Mouse (Mus musculus) lung, embryonic 15.5 days (tissue): Measurements from ENCODE around the gene Eps8. TPM values are rescaled to one million over a fixed set of nuclear protein-coding genes. Genes with fewer than 3 reads are reported as not detected.

Experiments
- ATAC-seq: fragments of 200-750 bp; cut with Nextera tagmentation; 2 replicates; pipeline ENCODE4 v1.8.0; 2017; ENCODE audit warnings: moderate number of reproducible peaks, borderline replicate concordance; ENCODE audit not compliant: low FRiP score, low TSS enrichment; ENCODE audit errors: extremely low read depth
- H3K27ac ChIP-seq: fragments of 300-500 bp; sonication (generic); 2 replicates; pipeline ENCODE4 v1.5.1; 2015; ENCODE audit warnings: moderate library complexity, mild to moderate bottlenecking, inconsistent platforms
- H3K27me3 ChIP-seq: fragments of 300-500 bp; sonication (generic); 2 replicates; pipeline ENCODE4 v1.6.1; 2015; ENCODE audit warnings: inconsistent platforms
- H3K36me3 ChIP-seq: fragments of 300-500 bp; sonication (generic); 2 replicates; pipeline ENCODE4 v1.6.1; 2015; ENCODE audit warnings: inconsistent platforms
- H3K4me1 ChIP-seq: fragments of 300-500 bp; sonication (generic); 2 replicates; pipeline ENCODE4 v1.6.1; 2015; ENCODE audit warnings: inconsistent platforms
- H3K4me2 ChIP-seq: fragments of 300-500 bp; sonication (generic); 2 replicates; pipeline ENCODE4 v1.6.1; 2015; ENCODE audit warnings: inconsistent platforms, mild to moderate bottlenecking, moderate library complexity
- H3K4me3 ChIP-seq: fragments of 300-500 bp; sonication (generic); 2 replicates; pipeline ENCODE4 v1.5.1; 2015; ENCODE audit warnings: mild to moderate bottlenecking, inconsistent platforms
- H3K9ac ChIP-seq: fragments of 300-500 bp; sonication (generic); 2 replicates; pipeline ENCODE4 v1.6.1; 2015; ENCODE audit warnings: inconsistent platforms
- H3K9me3 ChIP-seq: fragments of 300-500 bp; sonication (generic); 2 replicates; pipeline ENCODE4 v1.6.1; 2016; ENCODE audit warnings: inconsistent platforms
- WGBS: fragments of 180-500 bp; shearing (Covaris S2); methylation state at CpG from one replicate; pipeline ENCODE4 v1.1.7; 2015; 5-methylcytosine and 5-hydroxymethylcytosine counted together
- polyA plus RNA-seq: library from polyadenylated mRNA; unstranded; fragments of >200 nt; fragmentation: Nextera tagmentation; extraction: Ambion mirVana; gene quantifications from 2 replicates; pipeline ENCODE4 v1.2.1, GENCODE M21; 2015

Gene Eps8
- polyA plus RNA-seq, 1 experiment from 2014 or later = 26.0 TPM

DNA sequence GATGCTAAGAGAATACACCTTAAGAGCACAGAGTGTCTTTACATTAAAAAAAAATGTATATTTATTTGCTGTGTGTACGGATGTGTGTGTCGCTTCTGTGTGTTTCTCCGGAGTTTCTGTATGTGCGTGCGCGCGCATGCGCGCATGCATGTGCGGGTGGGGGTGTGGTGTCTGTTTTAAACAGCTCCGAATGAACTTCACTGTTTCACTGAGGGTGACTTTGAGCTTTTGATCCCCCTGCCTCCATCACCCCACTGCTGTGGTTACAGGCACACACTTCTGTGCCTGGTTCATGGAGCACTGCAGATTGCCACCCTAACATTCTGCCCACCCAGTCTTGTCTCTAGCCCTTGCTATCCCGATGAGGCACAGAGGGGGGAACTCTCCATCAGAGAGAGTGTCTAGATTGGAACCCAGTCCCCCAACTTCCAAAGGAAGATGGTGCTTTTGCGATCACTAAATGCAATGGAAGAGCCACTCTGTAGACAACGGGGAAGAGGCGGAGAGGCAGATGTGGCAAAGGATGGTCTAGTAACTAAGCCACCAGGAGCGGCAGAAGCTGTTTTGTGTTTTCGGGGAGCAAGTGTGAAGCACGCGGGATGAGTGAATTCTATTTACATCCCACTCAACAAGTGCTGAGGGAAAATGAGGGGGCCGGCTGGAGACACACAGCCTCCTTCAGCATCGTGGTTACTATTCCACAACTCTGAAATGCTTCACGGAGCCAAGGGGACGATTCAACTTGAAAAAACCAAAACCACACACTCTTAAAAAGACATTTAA lies 7.1 kb upstream of the Eps8 start:
- no peak for ATAC-seq
- Histone ChIP-seq H3K36me3 (no peaks in the 10 kb centered on the region), H3K4me1 (no peaks in the 10 kb centered on the region), H3K27ac (no peak overlapping the region), H3K9me3 (no peaks in the 10 kb centered on the region), H3K4me3 (no peak overlapping the region), H3K4me2 (no peak overlapping the region), H3K27me3 (no peaks in the 10 kb centered on the region), H3K9ac (no peak overlapping the region)
- WGBS = 89% methylated on average over 23 of the region's 23 CpGs

DNA sequence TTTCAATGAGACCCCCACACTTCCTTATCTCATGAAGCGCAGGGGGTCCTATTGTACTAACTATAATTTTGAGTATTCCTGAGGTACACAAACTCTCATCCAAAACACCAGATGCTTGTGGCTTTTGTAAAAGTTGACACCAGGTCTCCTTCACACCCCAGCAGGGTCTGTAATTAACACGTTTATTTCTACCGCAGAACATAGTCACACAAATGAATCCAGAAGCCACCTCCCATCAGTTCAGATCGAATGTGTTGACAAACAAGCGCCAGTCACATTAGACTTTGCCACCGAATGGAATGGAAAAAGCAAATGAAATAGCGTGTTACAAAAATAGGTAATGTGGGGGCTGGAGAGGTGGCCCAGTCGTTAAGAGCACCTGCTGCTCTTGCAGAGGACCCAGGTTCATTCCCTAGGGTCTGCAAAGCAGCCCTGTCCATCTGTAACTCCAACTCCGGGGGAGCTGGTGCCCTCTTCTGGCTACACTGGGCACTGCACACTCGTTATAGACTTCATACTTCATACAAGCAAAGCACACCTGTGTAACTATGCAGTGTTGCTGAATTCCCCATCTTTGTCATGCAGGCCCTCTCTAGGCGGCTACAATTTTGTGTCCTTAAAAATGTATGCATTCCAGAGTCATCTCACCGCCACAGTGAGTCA lies 3.9 kb upstream of the Eps8 start:
- Histone ChIP-seq H3K4me3 (no peak overlapping the region), H3K36me3 (no peaks in the 10 kb centered on the region), H3K4me1 (no peaks in the 10 kb centered on the region), H3K27me3 (no peaks in the 10 kb centered on the region), H3K9ac (no peak overlapping the region), H3K27ac (no peak overlapping the region), H3K4me2 (no peak overlapping the region), H3K9me3 (no peaks in the 10 kb centered on the region)
- 69% methylated on average over 12 of the region's 12 CpGs for WGBS
- ATAC-seq = no peak

DNA sequence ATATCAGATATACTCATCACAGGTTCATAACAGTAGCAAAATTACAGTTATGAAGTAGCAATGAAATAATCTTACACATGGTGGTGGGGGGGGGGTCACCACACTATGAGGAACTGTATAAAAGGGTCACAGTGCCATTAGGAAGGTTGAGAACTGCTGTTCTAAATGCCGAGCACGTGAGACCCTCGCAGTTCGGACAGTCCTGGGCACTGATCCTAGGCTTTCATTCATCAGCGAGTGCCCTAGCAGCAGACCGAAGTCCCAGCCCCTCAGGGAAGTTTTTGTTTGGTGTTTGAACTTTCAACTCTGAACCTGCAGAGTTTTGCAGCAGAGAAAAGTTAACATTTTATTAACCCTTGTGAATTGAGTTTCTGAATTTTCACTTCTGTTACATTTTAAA lies 2.5 kb upstream of the Eps8 start:
- H3K4me2 ChIP-seq = no peak overlapping the region

DNA sequence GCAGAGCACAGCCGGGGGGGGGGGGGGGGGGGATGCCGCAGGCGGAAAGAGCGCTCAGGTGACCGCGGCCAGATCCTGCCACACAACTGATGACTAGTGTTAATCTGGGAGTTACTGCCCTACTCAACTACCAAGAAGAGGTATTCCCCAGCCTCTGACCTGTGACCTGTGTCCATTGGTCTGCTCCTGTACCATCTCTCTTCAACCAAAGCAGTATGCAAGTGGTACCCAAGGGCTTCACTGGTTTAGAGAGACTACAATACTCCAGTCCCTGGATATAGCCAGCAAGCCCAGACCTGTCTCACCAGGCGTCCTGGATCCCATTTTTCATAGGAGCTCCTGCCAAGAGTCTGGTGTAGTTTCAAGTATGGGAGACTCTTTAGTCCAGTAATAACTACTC lies 5.1 kb downstream of the Eps8 start:
- H3K36me3 ChIP-seq = no peaks in the 10 kb centered on the region
- WGBS = 19% methylated on average over 3 of the region's 7 CpGs
- peak overlapping the region; percentile 96 for H3K4me2 ChIP-seq
- peak; percentile 29; the same call in 1 of the 2 replicates for ATAC-seq
- no peak overlapping the region for H3K27ac ChIP-seq
- peak overlapping the region; percentile 82 for H3K4me3 ChIP-seq
- no peaks in the 10 kb centered on the region for H3K27me3 ChIP-seq
- no peak overlapping the region; the same call in 1 of the 2 replicates for H3K9ac ChIP-seq
- H3K4me1 ChIP-seq = peaks cover 15% of the 10 kb centered on the region; the same call in 1 of the 2 replicates
- no peaks in the 10 kb centered on the region for H3K9me3 ChIP-seq

More for the DNA sequence above, 2.5 kb upstream of the Eps8 start:
- 74% methylated on average over 6 of the region's 6 CpGs for WGBS
- Histone ChIP-seq H3K27ac (no peak overlapping the region), H3K9me3 (no peaks in the 10 kb centered on the region), H3K4me1 (no peaks in the 10 kb centered on the region), H3K4me3 (no peak overlapping the region), H3K36me3 (no peaks in the 10 kb centered on the region), H3K27me3 (no peaks in the 10 kb centered on the region), H3K9ac (no peak overlapping the region)
- no peak for ATAC-seq

DNA sequence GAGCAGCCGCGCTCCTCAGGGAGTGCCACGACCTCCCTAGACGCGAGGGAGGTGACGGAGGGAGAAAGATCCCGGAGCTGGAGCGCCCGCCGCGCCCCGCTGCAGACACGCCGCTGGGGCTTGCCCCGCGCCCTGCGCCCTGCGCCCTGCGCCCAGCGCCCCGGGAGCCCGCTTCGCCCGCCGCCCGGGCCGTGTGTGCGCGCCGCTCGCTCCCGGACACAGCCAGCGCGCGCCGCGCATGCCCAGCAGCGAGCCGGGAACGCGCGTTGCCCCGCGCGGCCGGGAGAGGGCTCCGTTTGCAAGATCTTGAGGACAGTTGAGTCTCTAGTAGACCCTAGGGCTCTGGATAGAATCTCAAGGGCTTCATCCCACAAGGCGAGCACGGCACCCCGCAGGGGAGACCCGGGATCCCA lies 5.6 kb downstream of the Eps8 start:
- Histone ChIP-seq H3K36me3 (no peaks in the 10 kb centered on the region), H3K4me2 (peak overlapping the region; percentile 96), H3K9me3 (no peaks in the 10 kb centered on the region), H3K4me3 (peak overlapping the region; percentile 82), H3K9ac (peak overlapping the region; percentile 74), H3K27me3 (no peaks in the 10 kb centered on the region), H3K4me1 (peaks cover 15% of the 10 kb centered on the region; the same call in 1 of the 2 replicates), H3K27ac (0 out of 2 replicates have a peak overlapping the region, but pooled peaks have one; percentile 37)
- peak; percentile 89 for ATAC-seq
- 1% methylated on average over 34 of the region's 51 CpGs for WGBS

DNA sequence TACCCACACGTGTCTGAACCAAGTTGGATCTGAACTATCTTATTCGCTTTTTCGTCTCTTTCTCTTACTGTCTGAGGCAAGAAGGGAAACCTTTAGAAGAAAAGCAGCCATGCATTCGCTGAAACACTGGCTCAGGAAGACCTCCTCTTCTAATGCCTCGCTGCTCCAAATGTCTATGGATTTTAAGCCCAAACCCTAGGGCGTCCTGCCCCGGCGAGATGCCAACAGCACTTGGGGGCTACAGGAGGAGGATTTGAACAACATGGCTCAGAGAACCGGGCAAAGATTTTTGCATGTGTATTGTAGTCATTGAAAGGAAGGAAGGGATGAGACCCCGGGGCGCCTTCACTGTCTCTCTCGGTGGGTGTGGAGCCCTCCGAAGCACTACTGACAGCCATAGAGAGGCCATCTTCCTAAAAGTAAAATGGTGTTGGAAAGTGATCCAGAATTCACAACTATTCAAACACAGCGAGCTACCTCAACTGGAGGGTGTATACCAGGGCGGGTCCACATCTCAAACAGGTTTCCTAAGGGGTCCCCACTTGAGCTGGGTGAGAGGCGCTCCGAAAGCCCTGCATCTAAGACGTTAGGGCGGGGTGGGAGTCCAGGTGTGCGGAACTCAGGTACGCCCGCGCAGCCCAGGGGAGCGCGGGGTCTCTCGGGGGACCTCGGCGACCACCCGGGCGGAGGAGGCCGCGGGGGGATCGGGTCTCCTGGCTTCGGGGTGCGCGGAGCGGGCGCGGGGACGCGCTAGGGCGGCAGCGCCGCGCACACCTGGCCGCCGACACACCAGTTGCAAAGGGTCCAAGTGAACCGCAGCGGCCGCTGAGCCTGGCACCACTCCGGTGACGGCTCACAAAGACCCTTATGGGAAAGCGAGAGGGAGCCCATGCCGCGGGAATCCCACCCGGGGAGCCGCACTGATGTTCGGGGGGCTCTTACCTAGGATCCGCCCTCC lies 6.3 kb downstream of the Eps8 start:
- H3K4me1 ChIP-seq = peaks cover 15% of the 10 kb centered on the region; the same call in 1 of the 2 replicates
- H3K4me3 ChIP-seq = peak overlapping the region; percentile 82
- H3K27me3 ChIP-seq = no peaks in the 10 kb centered on the region
- peak overlapping the region; percentile 74 for H3K9ac ChIP-seq
- no peaks in the 10 kb centered on the region for H3K36me3 ChIP-seq
- peak overlapping the region; percentile 96 for H3K4me2 ChIP-seq
- WGBS = 1% methylated on average over 53 of the region's 59 CpGs
- 0 out of 2 replicates have a peak overlapping the region, but pooled peaks have one; percentile 37 for H3K27ac ChIP-seq
- no peaks in the 10 kb centered on the region for H3K9me3 ChIP-seq
- peak; percentile 46 for ATAC-seq

DNA sequence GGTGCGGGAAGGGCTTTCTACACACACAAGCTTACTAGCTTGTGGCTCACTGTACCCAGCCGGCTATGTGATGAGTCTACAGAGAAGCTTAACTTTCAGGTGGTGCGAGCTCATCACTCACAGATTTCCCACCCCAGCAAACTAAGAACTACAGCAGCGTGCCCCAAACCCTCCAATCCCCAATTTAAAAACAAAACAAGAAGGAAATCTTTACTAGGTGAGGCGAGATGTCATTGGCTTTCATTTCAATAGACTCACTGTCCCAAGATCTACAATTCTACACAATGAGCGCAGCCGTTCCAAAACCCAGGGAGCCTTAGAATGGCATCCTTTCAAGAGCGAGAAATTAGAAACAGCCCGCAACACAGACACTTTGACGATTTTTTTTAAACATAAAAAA lies 7.0 kb downstream of the Eps8 start:
- H3K9ac ChIP-seq = 0 out of 2 replicates have a peak overlapping the region, but pooled peaks have one; percentile 46
- H3K9me3 ChIP-seq = no peaks in the 10 kb centered on the region
- H3K36me3 ChIP-seq = no peaks in the 10 kb centered on the region
- H3K4me1 ChIP-seq = peaks cover 15% of the 10 kb centered on the region; the same call in 1 of the 2 replicates
- H3K27ac ChIP-seq = no peak overlapping the region
- peak overlapping the region; percentile 96 for H3K4me2 ChIP-seq
- WGBS = 15% methylated on average over 10 of the region's 10 CpGs
- ATAC-seq = no peak
- H3K4me3 ChIP-seq = peak overlapping the region; percentile 82
- no peaks in the 10 kb centered on the region for H3K27me3 ChIP-seq

DNA sequence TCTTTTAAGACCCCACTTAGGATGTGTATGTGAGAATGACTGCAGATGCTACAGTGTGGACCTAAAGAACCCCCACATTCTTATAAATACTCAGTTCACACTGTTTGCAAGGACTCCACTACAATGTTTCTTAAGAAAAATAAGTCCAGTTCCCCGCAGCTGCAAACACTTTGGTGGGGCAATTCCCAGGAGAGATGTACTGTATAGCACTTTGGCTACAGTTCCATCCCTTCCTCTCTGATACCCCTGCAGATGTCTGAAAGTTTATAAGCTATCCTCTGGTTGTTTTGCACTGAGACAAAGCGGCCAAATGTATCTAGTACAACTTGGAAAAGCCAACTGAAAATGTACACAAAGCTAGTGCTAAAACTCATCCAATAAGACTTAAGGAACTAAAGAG lies 8.0 kb downstream of the Eps8 start:
- H3K36me3 ChIP-seq = no peaks in the 10 kb centered on the region
- H3K27me3 ChIP-seq = no peaks in the 10 kb centered on the region
- H3K9ac ChIP-seq = no peak overlapping the region
- H3K27ac ChIP-seq = no peak overlapping the region
- WGBS = 72% methylated on average over 2 of the region's 2 CpGs
- H3K9me3 ChIP-seq = no peaks in the 10 kb centered on the region
- H3K4me2 ChIP-seq = peak overlapping the region; percentile 96; the same call in 1 of the 2 replicates
- no peak overlapping the region for H3K4me3 ChIP-seq
- ATAC-seq = no peak
- peaks cover 15% of the 10 kb centered on the region; the same call in 1 of the 2 replicates for H3K4me1 ChIP-seq

DNA sequence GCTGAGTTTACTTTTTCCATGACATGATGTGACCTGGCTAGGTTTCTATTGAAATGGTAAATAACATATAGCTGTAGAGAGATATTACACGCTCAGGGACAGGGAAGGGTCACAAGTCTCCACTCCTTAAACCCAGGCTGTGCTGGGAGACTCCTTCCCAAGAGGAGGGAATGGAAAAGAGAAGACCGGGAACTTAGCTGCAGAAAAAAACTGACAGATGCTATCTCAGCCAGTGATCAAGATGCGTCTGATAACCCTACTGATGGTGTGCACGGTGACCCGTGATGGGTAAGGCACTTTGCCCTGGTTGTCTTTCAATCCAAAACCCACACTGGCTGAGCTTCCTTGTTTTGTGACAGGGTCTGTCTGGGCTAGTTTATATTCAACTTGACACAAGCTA lies 9.8 kb downstream of the Eps8 start:
- Histone ChIP-seq H3K4me3 (no peak overlapping the region), H3K27me3 (no peaks in the 10 kb centered on the region), H3K9ac (no peak overlapping the region), H3K36me3 (no peaks in the 10 kb centered on the region), H3K9me3 (no peaks in the 10 kb centered on the region), H3K27ac (no peak overlapping the region), H3K4me1 (peaks cover 15% of the 10 kb centered on the region; the same call in 1 of the 2 replicates), H3K4me2 (no peak overlapping the region)
- ATAC-seq = no peak
- WGBS = 71% methylated on average over 5 of the region's 5 CpGs

DNA sequence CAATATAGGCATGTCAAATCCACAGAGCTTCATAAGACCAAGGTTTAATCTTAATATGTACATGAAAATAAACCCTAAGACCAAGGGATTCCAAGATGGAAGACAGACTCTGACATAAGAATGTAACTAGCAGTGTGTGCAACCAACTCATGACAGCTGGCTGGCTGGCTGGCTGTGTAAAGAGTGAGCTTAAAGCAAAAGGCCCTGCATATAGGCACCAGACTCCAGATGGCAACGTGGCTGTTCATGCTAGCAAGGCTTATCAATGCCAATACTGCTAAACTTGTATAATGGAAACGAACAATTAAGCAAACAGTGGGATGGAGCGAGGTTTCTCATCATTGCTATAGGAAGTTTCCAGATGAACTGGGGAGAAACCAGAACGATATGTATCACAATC lies 10.9 kb downstream of the Eps8 start:
- no peaks in the 10 kb centered on the region for H3K36me3 ChIP-seq
- ATAC-seq = no peak
- no peaks in the 10 kb centered on the region for H3K27me3 ChIP-seq
- H3K4me3 ChIP-seq = no peak overlapping the region
- no peak overlapping the region for H3K9ac ChIP-seq
- H3K4me1 ChIP-seq = peaks cover 15% of the 10 kb centered on the region; the same call in 1 of the 2 replicates
- no peaks in the 10 kb centered on the region for H3K9me3 ChIP-seq
- 77% methylated on average over 4 of the region's 4 CpGs for WGBS
- no peak overlapping the region for H3K27ac ChIP-seq
- H3K4me2 ChIP-seq = no peak overlapping the region

DNA sequence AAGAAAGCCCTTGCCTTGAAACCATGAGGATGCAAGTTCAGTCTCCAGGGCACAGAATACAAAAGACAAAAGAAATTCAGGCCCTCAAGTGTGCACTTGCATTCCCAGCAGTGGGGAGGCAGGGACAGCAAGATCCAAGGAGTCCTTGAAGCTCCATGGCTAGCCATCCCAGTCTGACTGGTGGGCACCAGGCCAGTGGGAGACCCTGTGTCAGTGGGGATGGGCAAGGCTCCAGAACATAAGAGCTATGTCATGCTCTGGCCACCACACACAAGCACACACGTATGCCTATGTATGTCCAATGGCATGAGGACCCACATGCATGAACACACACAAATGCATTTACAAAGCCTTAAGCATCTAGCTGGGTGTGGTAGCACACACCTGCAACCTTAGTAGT lies 13.0 kb downstream of the Eps8 start:
- Histone ChIP-seq H3K4me2 (no peak overlapping the region), H3K4me1 (peaks cover 3% of the 10 kb centered on the region; the same call in 1 of the 2 replicates), H3K36me3 (no peaks in the 10 kb centered on the region), H3K4me3 (no peak overlapping the region), H3K9me3 (no peaks in the 10 kb centered on the region), H3K27ac (no peak overlapping the region), H3K27me3 (no peaks in the 10 kb centered on the region), H3K9ac (no peak overlapping the region)
- ATAC-seq = no peak
- WGBS = 90% methylated on average over 1 of the region's 1 CpGs
